Mouse (Mus musculus): ENCODE measurements around the gene Ggta1. TPM values are rescaled to one million over a fixed set of nuclear protein-coding genes. Genes with fewer than 3 reads are reported as not detected.

Gene Ggta1
- polyA plus RNA-seq (2012; ENCODE audit: insufficient read depth, low replicate concordance), result 1.9 and 6.5 TPM in 2 replicates

DNA sequence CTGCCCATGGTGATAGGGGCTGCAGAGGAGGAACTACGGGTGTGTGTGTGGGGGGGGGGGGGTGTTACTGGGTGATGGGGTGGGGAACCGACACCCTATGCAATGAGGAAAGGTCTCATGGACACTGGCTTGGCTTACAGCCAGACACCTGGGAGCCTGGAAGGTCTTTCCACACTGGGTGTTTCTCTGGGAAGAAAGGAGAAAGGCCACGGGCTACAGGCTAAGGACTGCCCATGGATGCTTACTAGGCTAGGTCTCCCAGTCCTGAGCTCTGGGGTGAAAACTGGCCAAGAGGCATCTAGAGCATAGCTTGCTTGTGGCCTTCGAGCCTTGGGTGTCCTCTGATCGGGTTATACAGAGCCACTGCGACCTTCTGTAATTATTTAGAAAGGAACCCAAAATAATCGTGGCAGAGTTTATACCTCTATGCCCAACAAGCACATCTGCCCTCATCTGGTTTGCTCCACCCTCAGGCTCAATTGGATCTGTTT, at the start of gene Ggta1:
Gene Ggta1, minus strand, starts transcription at position 441 of the 491 bp plus-strand sequence.
- Histone ChIP-seq H3K4me3 (replicated peaks) (peak within 1 kb of the TSS; percentile 96), H3K9me3 (peaks cover 4% of the 10 kb centered on the region; the same call in 1 of the 2 replicates), H3K4me1 (peaks cover 46% of the 10 kb centered on the region), H3K27me3 (replicated peaks) (peaks cover under 1% of the 10 kb centered on the region), H3K36me3 (replicated peaks; ENCODE audit: low read length) (peaks cover 16% of the 10 kb centered on the region)
- TF ChIP-seq FLI1 (IDR thresholded peaks at IDR 0.05; ENCODE audit: low read length), result no peak
- TF ChIP-seq GATA1 (IDR thresholded peaks at IDR 0.05; ENCODE audit: borderline replicate concordance, low read length), result no peak

DNA sequence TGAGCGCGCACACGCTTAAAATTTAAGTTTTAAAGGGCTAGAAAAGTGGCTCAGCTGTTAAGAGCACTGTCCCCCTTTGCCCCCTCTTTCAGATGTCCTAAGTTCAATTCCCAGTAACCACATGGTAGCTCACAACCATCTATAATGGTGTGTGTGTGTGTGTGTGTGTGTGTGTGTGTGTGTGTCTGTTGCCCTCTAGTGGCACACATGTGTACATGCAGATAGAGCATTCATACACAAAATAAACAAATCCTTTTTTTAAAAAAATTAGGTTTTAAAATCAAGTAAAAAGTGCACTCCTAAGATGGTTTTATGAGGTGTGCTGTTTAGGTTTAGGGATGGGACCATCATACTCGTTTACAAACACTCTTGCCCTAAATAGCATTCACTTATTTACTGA, 49.2 kb upstream of the Ggta1 start:
- H3K4me1 ChIP-seq, result peaks cover 84% of the 10 kb centered on the region
- H3K4me3 ChIP-seq (replicated peaks), result no peak overlapping the region
- H3K36me3 ChIP-seq (replicated peaks; ENCODE audit: low read length), result no peaks in the 10 kb centered on the region
- H3K27me3 ChIP-seq (replicated peaks), result peaks cover 9% of the 10 kb centered on the region
- TF ChIP-seq FLI1 (IDR thresholded peaks at IDR 0.05; ENCODE audit: low read length) (no peak), GATA1 (IDR thresholded peaks at IDR 0.05; ENCODE audit: borderline replicate concordance, low read length) (no peak)
- no peaks in the 10 kb centered on the region for H3K9me3 ChIP-seq

DNA sequence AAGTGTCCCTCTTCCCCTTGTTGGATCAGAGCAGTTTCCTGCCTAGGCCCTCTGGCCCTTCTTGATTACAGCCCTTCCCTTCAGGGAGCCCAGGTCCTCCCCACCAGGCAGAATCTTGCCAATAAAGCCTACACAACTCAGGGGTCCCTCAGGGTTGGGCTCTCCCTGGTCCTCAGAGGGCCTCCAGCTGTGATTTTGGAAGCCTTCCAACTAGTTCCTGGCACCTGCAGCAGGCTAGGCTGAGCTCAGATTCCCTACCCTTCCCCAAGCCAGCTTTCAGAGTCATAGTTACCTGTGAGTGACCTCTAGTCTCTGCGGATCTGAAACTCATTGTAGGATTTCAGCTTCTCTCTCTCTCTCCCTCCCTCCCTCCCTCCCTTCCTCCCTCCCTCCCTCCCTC, 47.9 kb upstream of the Ggta1 start:
- Histone ChIP-seq H3K36me3 (replicated peaks; ENCODE audit: low read length) (no peaks in the 10 kb centered on the region), H3K27me3 (replicated peaks) (peaks cover 9% of the 10 kb centered on the region), H3K9me3 (no peaks in the 10 kb centered on the region), H3K4me3 (replicated peaks) (no peak overlapping the region), H3K4me1 (peaks cover 85% of the 10 kb centered on the region)
- TF ChIP-seq FLI1 (IDR thresholded peaks at IDR 0.05; ENCODE audit: low read length), result no peak
- TF ChIP-seq GATA1 (IDR thresholded peaks at IDR 0.05; ENCODE audit: borderline replicate concordance, low read length), result no peak

DNA sequence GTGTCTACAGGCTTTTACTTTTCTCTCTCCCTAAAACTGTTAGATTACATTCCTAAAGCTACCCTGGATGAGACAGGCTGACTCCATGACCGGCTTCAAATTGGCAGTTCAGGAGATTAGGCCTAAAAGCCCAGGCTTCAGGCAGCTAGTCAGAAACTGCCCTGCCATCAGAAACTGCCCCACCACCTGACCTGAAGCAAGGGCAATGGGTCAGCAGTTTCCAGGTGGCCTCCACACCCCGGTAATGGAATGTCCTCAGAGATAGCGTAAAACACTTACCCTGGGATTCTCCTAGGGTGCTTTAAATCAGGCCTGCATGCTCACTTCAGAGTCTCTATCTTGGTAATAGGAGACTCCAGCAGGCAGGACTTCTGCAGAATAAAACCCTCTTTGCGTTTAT, 46.9 kb upstream of the Ggta1 start:
- H3K27me3 ChIP-seq (replicated peaks), result peaks cover 9% of the 10 kb centered on the region
- peaks cover 7% of the 10 kb centered on the region for H3K36me3 ChIP-seq (replicated peaks; ENCODE audit: low read length)
- peaks cover 4% of the 10 kb centered on the region for H3K9me3 ChIP-seq
- no peak overlapping the region for H3K4me3 ChIP-seq (replicated peaks)
- TF ChIP-seq FLI1 (IDR thresholded peaks at IDR 0.05; ENCODE audit: low read length) (no peak), GATA1 (IDR thresholded peaks at IDR 0.05; ENCODE audit: borderline replicate concordance, low read length) (no peak)
- H3K4me1 ChIP-seq, result peaks cover 94% of the 10 kb centered on the region

DNA sequence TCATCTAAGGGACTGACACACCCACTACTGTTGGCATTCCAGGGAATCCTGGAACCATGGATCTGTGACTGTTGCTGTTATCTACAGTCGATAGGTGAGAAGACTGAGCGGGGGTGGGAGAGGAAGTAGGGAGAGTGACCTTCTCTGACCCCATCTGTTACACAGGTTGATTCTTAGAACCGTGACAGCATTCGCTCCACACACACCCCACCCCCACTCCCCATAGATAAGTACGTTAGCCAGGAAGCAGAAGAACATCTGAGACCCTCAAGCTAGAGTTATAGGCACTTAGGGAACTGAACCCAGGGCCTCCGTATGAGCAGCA, 46.3 kb upstream of the Ggta1 start:
- H3K4me1 ChIP-seq, result peaks cover 94% of the 10 kb centered on the region
- peaks cover 9% of the 10 kb centered on the region for H3K27me3 ChIP-seq (replicated peaks)
- no peak overlapping the region for H3K4me3 ChIP-seq (replicated peaks)
- TF ChIP-seq GATA1 (IDR thresholded peaks at IDR 0.05; ENCODE audit: borderline replicate concordance, low read length), result no peak
- TF ChIP-seq FLI1 (IDR thresholded peaks at IDR 0.05; ENCODE audit: low read length), result no peak
- H3K9me3 ChIP-seq, result peaks cover 4% of the 10 kb centered on the region
- H3K36me3 ChIP-seq (replicated peaks; ENCODE audit: low read length), result peaks cover 9% of the 10 kb centered on the region

DNA sequence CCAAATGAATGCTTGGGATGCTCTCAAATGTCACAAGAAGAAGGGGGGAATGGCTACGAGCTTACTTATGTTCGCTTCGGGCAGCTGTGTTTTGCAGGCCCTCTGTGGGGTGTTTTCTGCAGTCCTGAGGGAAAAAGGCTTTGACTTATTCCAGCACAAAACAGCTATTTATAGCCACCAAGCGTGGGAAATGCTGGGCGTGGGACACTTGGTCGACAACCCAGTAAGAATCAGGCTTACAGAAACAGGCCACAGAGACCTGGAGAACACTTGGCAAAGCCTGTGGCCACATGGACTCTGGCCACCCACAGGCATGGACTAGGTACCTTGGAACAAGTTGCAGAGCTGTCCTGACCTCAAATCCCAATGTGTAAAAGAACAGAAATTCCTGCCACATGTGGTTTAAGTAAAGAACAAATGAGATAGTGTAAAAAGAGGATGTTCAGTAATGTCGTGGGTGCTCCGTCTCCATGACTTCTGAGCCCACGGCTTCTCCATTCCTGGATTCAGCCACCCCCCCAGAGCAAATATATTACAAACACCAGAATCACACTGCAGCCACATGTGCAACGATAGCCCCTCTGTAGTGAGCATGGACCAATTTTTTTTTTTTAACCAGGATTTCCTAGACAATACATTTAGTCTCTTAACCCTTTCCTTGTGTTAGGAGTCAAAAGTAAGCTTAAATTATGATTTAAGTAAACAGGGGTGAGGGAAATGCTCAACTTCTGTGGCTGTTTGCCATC, 45.7 kb upstream of the Ggta1 start:
- peaks cover 94% of the 10 kb centered on the region for H3K4me1 ChIP-seq
- no peak overlapping the region for H3K4me3 ChIP-seq (replicated peaks)
- peaks cover 4% of the 10 kb centered on the region for H3K9me3 ChIP-seq

DNA sequence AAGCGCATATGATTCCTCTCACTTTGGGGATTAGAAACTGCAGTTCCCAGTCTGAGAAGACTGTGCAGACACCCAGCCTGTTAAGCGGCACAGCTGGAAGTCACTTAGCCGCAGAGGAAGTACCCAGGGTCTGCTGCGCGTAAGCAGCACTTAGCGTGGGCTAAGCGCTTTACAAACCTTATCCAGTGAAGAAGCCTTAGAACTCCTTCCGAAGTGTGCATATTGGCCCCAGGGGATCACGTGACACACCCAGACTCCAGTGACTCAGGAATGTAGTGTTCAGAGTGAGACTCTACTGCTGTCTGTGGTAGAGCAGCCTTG, 44.1 kb upstream of the Ggta1 start:
- Histone ChIP-seq H3K4me1 (peaks cover 100% of the 10 kb centered on the region), H3K27me3 (replicated peaks) (no peaks in the 10 kb centered on the region), H3K4me3 (replicated peaks) (peak overlapping the region; percentile 88), H3K9me3 (peaks cover 4% of the 10 kb centered on the region), H3K36me3 (replicated peaks; ENCODE audit: low read length) (peaks cover 9% of the 10 kb centered on the region)
- TF ChIP-seq FLI1 (IDR thresholded peaks at IDR 0.05; ENCODE audit: low read length) (no peak), GATA1 (IDR thresholded peaks at IDR 0.05; ENCODE audit: borderline replicate concordance, low read length) (no peak)

More for the DNA sequence above, 45.7 kb upstream of the Ggta1 start:
- peaks cover 4% of the 10 kb centered on the region for H3K27me3 ChIP-seq (replicated peaks)
- peaks cover 9% of the 10 kb centered on the region for H3K36me3 ChIP-seq (replicated peaks; ENCODE audit: low read length)
- TF ChIP-seq GATA1 (IDR thresholded peaks at IDR 0.05; ENCODE audit: borderline replicate concordance, low read length), result no peak
- no peak for TF ChIP-seq FLI1 (IDR thresholded peaks at IDR 0.05; ENCODE audit: low read length)

DNA sequence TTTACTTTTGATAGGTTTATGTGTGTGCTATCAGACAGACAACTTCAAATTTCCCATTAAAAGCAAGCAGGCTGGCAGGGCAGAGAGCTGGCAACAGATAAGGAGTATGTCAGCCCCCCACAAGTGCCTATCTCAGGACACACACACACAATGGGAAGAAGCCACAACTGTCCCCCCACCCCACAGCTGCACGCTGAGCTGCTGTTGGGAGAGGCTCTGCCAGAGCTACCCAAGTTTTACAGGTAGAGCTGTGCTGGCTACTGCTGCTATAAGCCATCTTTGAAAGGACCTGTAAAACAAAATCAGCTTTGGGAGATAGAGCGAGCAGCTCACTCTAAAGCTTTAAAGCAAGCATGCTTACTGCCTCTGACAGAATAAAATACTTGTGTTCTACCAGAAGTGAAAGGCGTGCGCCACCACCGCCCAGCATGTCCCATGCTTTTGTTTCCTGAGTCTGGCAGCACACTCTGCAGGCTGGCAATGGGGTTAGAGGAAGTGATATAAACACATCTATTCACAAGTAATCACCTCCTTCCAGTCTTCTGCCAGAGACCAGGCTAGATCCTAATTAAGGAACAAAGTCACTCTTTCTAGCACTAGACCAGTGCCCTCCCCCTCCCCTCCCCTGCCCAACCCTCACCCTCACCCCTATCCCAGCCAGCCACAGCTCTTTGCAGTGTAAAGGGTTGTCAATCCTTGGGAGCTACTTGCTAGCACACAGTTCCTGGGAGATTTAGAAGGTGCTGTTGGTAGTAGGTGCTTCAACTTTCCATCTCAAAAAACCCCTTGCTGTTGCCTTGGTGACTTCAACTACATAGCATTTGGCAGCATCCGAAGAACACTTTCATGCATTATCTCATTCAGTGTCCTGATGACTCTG, 43.5 kb upstream of the Ggta1 start:
- Histone ChIP-seq H3K36me3 (replicated peaks; ENCODE audit: low read length) (peaks cover 13% of the 10 kb centered on the region), H3K4me1 (peaks cover 100% of the 10 kb centered on the region)

DNA sequence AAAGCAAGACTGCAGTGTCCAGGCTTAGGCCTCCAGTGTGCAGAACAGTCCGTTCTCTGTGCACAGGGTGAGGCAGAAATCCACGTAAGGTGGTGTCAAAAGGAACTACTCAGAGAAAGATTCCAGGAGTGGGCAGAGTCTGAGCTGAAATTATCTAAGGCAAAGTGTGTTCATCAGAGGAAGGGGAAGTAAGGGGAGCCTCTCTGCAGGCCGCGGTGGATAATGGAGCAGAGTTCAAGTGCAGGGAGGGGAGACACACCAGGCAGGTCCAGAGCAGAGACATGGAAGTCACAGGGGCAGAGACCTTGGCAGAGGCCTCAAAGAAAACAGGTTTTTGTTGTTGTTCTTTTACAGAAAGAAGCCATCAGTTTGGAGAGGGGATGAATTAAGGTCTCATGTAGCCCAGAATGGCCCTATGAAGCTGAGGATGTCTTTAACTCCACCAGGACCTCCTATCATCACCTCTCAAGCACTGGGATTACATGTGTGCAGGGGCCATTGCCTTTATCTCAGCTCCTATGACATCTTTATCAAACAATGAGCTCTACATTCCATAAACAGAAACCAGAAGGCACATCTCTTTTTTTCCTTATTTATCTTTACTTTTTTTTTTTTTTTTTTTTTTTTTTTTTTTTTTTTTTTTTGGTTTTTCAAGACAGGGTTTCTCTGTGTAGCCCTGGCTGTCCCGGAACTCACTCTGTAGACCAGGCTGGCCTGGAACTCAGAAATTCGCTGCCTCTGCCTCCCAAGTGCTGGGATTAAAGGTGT, 42.7 kb upstream of the Ggta1 start:
- H3K4me3 ChIP-seq (replicated peaks), result peak overlapping the region; percentile 88
- peaks cover 9% of the 10 kb centered on the region for H3K9me3 ChIP-seq
- H3K4me1 ChIP-seq, result peaks cover 98% of the 10 kb centered on the region
- H3K27me3 ChIP-seq (replicated peaks), result no peaks in the 10 kb centered on the region
- no peak for TF ChIP-seq FLI1 (IDR thresholded peaks at IDR 0.05; ENCODE audit: low read length)
- TF ChIP-seq GATA1 (IDR thresholded peaks at IDR 0.05; ENCODE audit: borderline replicate concordance, low read length), result no peak
- peaks cover 19% of the 10 kb centered on the region for H3K36me3 ChIP-seq (replicated peaks; ENCODE audit: low read length)

More for the DNA sequence above, 43.5 kb upstream of the Ggta1 start:
- no peak for TF ChIP-seq GATA1 (IDR thresholded peaks at IDR 0.05; ENCODE audit: borderline replicate concordance, low read length)
- no peak for TF ChIP-seq FLI1 (IDR thresholded peaks at IDR 0.05; ENCODE audit: low read length)
- Histone ChIP-seq H3K4me3 (replicated peaks) (peak overlapping the region; percentile 88), H3K27me3 (replicated peaks) (no peaks in the 10 kb centered on the region), H3K9me3 (peaks cover 4% of the 10 kb centered on the region)

Measured in megakaryocyte, embryonic 14.5 days (primary cell).